Mouse (Mus musculus) cerebellum, adult 2 months (tissue): ENCODE results near the gene Rnf5.

Experiments used
- CTCF ChIP-seq: fragments of 200-500 bp; IDR thresholded peaks from 2 replicates; pipeline ENCODE4 v1.5.1; 2011; ENCODE audit warnings: low read depth, mild to moderate bottlenecking, control low read depth, low read length, moderate library complexity, borderline replicate concordance; ENCODE audit not compliant: insufficient read depth
- POLR2A ChIP-seq: fragments of 200-500 bp; IDR thresholded peaks from 2 replicates; pipeline ENCODE4 v1.6.1; 2011; ENCODE audit warnings: low read length, control low read depth, borderline replicate concordance; ENCODE audit not compliant: insufficient read depth

GRCm38 (mm10) chr17:34627093-34627942 is 23.8 kb upstream of the Rnf5 start:
- no peak for TF ChIP-seq CTCF
- TF ChIP-seq POLR2A: peak; percentile 70
